9 mouse cellular contexts compared by ENCODE assay signal in genomic region chr1:158554020-158554505, GRCm38 (mm10).
DNase-seq lines count a peak whose midpoint lies in the region; ATAC-seq and TF ChIP-seq lines count a peak whose summit lies in the region.
"Had no signal": no experiment of that assay in that cellular context is flagged by ENCODE, and none has a peak within 500 bp of the region (broad histone marks: within the 10 kb centered on the region; RNA-seq: fewer than 3 reads in every experiment).

No protein-coding gene starts in this region.

- no peak for ATAC-seq in inflammation-experienced regulatory T-cells, adult 6 months

- TF ChIP-seq POLR2A in brain, embryonic 14.5 days (IDR thresholded peaks at IDR 0.05; ENCODE audit: borderline replicate concordance, extremely low read depth, insufficient read depth, insufficient read length, poor library complexity, severe bottlenecking): no peak

- intact Hi-C loops in gastrocnemius, postnatal 14 days (cut with DNase I; ENCODE audit: low total_unique reads): no loop called here
- intact Hi-C loops in heart, postnatal 10 days (cut with DNase I): no loop called here

- no peak for TF ChIP-seq CTCF in brain, embryonic 14.5 days (IDR thresholded peaks at IDR 0.05; ENCODE audit: borderline replicate concordance, extremely low read depth, insufficient read depth, insufficient read length)

- DNase-seq in gastrocnemius, postnatal 14 days: peak; percentile 6
- no peak for DNase-seq in gastrocnemius, postnatal 10 days
- peak; percentile 82 for DNase-seq in brain, embryonic 14.5 days (ENCODE audit: low read depth)
- peak; percentile 29 to 34 for DNase-seq in heart, postnatal 10 days
- peak; percentile 26 for DNase-seq in mesoderm, embryonic 11.5 days (ENCODE audit: low read depth, low spot score)
- no peak for DNase-seq in thymus, postnatal 14 days
- no peak for DNase-seq in liver
- DNase-seq: adrenal gland, postnatal 36 days had no signal

Comparison
In these comparisons a context has a peak if more than half of its experiments do, and no peak if none do; other contexts are left out.
1. DNase-seq: peak in gastrocnemius, postnatal 14 days (single experiment), brain, embryonic 14.5 days (single experiment), heart, postnatal 10 days (2 of 2) and mesoderm, embryonic 11.5 days (single experiment); none in gastrocnemius, postnatal 10 days (single experiment), thymus, postnatal 14 days (single experiment) and liver (single experiment).